Mouse (Mus musculus) gastrocnemius, postnatal 36 days (tissue): ENCODE results near the gene Spns3. TPM values are rescaled to one million over a fixed set of nuclear protein-coding genes. Genes with fewer than 3 reads are reported as not detected.

Source experiments
- DNase-seq, 2 experiments: peaks; one replicate each; pipeline ENCODE4 v3.0.0; 2022
- intact Hi-C: fragments of 180-260 bp; cut with DNase I; formaldehyde crosslinking; loops from one replicate; pipeline ENCODE4 v1.15.1; 2025
- total RNA-seq, 2 experiments: library from RNA; stranded (reverse); gene quantifications; 2 replicates each; pipeline ENCODE4 v1.2.3; 2021

The Spns3 gene
- total RNA-seq, 2 experiments from 2014 or later: 0.10 to 0.12 TPM

DNA sequence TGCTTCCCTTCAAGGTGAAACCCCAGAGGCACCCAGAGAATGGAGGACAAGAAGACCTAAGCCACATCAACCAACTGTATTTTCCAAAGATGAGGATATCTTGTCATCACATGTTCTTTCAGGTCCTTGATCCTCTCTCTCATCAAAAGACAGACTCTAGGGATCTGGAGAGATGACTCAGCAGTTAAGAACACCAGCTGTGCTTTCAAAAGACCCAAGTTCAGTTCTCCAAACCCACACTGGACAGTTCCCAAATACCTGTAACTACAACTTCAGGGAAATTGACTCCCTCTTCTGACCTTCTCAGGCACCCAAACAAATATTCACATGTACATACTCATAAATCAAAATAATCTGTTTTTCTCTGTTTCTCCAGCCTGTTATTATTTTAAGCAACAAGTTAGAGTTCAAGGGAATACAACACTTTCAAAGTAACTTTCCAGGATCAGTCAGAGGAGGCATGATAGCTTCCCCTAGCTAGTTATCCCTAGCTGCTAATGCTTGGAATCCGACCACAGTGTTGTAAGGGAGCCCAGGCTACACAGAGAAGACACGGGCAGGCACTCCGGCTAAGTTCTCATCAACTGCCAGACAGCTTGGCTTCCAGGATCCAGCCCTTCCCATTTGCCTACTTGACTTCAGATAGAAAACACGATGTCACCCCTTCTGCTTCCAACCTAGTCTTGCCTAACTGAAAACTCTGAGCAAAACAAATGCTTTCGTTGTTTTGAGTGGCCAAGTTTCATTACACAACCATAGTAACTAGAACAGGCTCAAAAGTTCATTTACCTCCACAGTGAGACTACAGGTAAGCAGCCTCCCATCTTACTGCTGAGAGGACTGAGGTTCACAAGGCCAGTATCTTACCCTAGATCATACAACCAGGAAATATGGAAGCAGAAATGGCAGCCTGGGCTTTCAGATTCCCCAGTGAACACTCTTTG is 28.4 kb downstream of the Spns3 start:
- intact Hi-C loops: no loop called here
- peak; percentile 33 to 47 for DNase-seq

DNA sequence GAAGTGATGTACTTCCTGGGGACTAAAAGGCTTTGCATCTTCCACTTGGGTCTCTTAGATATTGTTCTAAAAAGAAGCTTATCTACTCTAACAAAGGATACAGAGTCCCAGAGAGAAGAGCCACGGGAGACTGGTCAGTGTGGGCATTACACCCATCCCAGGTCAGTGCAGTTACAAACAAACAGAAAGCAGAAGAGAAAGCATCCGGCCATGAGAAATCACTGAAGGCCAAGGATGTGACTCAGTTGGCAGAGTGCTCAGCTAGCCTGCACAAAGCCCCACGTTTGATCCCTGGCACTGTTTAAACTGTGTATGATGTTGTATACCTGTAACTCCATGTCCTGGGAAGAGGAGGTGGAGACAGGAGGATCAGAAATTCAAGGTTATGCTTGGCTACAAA is 30.4 kb downstream of the Spns3 start:
- DNase-seq: no peak
- intact Hi-C loops: no loop called here

DNA sequence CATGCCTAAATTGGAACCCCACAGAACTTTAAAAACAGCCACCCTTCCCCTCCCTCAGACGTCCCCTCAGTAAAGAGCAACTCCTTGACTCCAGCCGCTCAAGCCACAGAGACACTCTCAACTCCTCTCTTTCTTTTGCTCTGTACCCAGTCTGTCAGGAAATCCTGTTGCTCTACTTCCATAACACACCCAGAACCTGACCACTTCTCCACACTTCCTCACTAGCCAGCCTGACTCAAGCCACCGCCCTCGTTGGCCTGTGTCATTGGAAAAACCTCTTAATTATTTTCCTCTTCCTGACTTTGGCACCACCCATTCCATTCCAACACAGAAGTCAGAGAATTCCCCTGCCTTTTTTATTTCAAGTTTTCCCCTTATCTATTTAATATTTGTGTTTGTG is 31.1 kb downstream of the Spns3 start:
- intact Hi-C loops: no loop called here
- no peak for DNase-seq

DNA sequence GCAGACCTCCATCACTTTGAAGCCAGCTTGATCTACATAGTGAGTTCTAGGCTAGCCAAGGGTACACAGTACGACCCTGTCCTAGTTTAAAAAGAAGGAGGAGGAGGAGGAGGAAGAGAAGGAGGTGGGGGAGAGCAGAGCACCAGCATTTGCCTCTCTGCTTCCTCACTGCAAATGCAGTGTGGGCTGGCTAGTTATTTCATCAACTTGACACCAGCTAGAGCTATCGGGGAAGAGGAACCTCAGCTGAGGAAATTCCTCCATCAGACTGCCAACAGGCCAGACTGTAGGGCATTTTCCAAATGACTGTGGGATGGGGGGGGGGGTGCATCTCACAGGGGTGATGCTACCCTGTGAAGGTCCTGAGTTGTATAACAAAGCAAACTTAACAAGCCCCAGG is 31.9 kb downstream of the Spns3 start:
- no peak for DNase-seq
- intact Hi-C loops: no loop called here

DNA sequence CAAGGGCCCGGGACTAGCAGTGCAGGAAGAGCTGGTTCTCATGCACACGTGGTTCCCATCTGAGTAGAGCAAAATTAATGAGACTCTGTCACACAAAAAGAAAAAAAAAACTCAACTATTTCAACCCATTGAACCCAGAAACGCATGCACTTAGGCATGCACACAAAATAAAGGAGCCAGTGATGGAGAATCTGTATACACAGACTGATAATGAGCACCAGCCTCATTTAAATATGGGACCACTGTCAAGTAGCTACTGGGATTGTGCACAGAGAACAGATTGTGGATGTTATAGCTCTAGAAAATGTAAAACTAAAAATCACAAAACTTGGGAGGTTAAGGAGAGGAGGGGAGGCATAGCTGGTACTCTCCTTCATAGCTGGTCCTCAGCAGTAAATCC is 35.3 kb downstream of the Spns3 start:
- intact Hi-C loops: no loop called here
- DNase-seq: no peak

DNA sequence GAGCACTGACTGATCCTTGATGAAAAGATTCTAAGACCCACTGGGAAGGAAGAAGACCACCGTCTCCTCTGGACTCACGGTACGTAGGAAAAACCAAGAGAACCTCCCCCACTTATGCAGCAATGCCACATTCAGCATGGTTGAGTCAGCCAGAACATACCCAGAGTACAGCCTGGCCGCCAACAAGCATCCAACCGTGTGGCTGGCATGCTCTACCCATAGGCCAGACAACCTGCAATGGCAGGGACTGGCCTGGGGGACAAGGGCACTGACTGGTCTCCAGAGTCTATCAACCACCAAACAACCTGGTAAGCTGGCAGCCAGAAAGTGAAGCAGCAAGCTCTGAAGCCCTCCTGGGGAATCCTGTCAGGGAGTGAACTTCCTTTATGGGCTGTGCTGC is 41.7 kb downstream of the Spns3 start:
- DNase-seq: no peak
- intact Hi-C loops: no loop called here

DNA sequence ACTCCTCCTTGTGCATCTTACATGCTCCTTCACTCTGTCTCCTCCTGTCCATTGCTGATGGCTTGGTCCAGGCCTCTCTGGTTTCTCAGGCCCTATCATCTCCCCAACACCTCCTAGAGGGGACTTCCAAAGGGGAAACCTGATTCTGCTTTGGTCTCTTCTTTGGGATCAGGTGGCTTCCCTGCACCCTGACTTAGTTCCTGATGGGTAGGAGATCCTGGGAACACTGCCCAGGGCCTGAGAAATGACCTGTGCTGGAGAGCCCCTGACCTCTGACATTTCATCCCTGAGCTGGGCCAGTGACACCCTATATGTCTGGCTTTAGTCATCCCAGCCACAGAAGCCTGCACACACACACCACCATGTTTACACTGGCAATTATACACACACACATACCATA is 42.7 kb downstream of the Spns3 start:
- intact Hi-C loops: no loop called here
- DNase-seq: peak; percentile 31 to 48

DNA sequence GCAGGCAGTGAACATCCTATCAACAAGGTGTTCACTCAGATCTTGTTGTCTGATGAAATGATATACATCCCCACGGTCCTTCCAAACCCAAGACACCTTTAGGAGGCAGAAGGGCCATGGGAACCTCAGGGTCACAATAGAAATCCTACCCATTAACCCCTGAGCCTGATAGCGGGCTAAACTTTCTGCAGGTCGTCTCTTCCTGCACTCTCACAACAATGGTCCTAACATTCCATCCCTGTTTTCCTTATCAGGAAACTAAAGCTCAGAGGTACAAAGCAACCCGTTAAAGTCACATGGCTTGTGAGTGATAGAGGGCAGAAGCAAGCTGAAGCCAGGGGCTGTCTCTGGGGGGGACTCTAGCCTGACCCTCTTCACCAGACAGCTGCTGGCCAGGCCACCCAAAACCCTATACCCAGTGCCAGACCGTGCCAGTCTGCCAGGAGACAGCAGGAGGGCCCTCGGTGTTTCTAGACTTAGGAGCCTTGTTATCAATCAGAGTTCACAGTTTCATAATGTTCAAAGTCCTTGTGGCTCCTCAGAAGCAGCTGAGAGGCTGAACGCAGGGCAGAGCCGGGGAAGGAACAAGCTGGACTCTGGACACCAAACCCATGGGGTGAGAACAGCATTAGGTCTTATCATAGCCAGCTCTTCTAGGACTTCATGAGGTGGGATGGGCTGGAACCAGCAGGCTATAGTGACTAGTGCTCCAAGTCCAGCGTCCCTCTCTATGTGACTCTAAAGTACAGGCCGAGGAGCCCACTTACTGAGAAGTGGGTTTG is 46.1 kb downstream of the Spns3 start:
- DNase-seq: no peak
- intact Hi-C loops: no loop called here

DNA sequence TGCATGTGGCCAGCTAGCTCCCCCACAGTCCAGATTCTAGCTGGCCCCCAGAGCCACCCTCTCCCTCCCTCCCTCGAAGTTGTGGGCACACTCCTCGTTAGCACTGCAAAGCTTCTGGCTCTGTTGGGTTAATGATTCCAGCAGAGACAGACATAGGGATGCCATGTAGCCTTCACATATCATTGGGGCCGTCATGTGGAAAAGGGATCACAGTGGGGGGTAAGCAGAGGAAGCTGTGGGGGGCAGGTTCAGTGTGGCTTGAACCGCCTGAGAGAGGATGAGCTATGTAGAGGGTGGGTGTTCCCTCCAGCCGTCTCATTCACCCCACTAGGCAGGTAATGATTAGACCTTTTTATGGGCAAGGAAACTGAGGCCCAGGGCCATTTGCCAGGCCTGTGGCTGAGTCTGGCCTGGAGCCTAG is 46.8 kb downstream of the Spns3 start:
- intact Hi-C loops: no loop called here
- DNase-seq: no peak

DNA sequence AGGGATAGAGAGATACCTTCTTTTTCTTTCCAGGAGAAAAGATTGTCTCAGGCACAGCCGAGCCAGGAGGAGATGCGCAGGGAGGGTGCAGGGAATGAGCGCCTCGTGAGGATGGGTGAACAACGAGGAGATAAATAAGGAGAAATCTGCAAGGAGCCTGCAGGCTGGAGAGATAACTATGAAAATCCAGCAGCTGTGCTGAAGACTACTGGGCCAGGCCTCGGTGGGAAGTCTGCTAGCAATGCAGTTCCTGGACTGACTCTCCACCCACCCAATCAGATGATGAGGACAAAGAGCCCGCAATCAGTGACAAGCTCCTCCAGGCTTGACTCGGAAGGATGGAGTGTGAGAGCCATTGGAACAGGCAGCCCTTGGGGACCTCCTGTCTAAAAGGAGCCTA is 48.1 kb downstream of the Spns3 start:
- intact Hi-C loops: no loop called here
- DNase-seq: no peak

DNA sequence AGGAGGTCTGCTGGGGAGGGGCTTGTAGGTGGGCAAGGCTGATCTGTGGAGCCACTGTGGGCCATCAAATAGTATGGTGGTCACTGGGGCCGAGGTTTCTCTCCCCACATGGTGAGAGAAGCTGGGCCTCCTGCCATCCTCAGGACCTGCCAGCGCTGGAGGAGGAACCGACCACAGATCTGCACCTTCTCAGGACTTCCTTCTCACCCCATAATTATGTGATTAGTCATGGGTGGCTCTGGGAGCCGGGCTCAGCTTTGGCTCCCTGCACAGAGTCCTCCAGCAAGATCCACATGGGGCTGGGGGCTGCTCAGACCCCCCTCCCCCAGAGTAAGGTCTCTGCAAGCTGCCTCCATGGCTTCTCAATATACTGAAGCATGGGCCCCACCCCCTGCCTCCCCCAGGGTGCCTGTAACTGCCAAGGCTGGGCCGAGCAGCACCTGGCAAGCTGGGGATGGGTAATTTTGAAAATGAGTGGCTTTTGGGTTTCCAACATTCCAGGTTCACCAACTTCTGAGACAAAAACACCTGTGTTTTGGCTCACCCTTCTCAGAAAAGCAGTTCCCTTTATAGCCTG is 48.8 kb downstream of the Spns3 start:
- DNase-seq: no peak
- intact Hi-C loops: no loop called here

DNA sequence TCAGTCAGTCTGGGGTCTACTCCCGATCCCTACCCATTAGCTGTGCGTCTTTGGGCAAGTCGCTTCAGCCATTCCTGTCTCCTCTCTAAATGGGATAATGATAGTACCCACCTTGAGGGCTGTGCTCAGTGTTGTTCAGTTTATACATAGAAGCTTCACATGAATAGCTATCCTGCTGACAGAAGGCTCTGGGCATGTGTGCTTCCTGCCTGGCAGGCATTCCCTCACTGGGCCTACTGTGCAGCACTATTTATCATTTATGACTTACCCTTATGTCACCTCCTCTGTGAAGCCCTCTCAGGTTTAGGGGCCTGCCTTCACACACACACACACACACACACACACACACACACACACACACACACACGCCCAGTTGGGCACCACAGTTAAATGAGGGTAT is 50.2 kb downstream of the Spns3 start:
- intact Hi-C loops: no loop called here
- no peak for DNase-seq

DNA sequence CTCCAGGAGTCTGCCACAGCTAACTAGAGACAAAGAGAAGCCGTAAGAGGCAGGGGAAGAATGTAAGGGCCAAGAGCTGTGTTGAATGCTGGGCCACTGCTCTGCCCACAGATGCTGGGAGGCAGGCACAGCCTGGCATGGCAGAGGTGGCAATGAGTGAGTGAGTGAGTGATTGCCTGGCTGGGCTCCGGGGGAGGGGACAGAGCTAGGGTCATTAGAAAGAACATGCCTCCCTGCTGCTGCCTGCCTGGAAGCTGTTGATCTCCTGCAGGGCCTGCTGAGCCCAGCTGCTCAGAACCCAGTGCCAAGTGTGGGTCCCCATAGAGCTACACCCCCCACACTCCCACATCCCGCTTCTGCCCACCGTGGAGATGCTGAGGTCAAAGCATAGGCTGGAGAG is 52.9 kb downstream of the Spns3 start:
- no peak for DNase-seq

DNA sequence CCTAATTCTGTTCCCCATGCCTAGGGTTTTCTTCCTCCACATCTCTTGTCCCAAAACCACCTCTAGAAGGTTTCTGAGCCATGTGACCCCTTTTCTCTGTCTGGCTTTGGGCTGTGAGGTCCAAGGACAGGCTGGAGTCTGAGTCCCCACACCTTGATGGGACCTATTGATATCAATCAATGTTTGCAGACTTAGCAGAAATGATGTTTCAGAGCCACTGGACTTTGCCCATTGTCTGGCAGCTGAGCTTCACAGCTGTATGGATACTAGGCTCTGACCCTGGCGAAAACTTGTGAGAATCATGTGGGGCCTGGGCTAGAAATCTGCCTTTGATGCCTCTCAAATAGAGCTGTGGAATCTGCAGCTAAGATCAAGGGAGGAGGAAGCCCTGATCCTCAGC is 53.5 kb downstream of the Spns3 start:
- DNase-seq: no peak
- intact Hi-C loops: no loop called here

More for the DNA sequence above, 52.9 kb downstream of the Spns3 start:
- intact Hi-C loops: no loop called here

DNA sequence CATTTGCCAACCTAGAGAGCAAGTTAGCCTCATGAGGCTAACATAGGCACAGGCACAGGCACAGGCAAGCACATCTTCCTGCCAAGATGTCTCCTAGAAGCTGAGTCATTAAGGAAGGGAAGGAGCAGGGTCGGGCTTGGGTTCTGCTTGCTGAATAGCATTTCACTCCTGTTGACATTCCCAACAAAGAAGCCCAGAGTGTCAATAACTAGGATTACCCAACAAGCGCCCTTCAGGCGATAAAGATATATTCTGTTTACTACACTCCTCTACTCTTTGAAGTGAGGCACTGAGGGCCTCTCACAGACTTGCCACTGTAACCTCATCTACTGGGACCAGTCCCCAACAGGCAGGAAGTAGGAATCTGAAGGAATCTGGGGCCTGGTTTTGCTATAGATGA is 54.2 kb downstream of the Spns3 start:
- no peak for DNase-seq
- intact Hi-C loops: no loop called here

DNA sequence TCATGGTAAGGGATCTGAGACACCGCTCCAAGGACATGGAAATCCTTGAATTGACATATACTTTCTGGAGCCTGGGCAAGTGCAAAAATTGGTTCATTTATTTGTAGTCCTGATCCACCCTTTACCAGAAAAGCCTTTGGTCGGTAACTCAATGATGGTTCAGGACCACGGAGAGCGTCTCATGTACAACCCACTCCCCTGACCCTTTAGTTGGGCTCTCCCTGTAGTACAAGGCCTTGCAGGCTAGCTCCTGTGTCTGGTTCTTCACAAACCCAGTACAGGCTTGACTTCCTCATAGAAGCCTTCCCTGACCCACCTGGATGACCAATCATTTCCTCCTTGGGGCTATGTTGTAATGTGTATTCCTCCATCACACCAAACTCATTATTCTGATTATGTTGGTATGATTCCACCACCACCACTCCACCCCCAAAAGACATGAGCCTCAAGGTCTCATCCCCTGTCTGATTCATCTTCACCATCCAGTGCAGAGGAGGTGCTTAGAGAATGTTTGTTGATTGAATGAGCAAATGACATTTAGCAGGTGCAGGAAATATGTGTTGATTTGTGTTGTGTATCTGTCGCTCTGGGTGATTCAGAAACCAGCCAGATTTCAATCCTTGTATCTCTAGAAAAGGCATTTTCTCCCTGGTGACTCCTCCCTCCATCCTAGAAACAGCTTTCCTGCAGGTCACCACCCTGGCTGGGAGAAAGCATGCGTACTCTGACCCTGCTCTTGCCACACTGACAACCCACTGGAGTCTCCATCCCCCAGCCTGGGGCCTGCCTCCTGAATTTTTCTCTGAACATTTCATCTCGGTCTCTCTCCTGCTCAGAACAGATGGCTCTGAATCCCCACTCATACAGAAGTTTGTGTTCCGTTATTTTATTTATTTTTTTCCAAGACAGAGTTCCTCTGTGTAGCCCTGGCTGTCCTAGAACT is 56.0 kb downstream of the Spns3 start:
- no peak for DNase-seq

DNA sequence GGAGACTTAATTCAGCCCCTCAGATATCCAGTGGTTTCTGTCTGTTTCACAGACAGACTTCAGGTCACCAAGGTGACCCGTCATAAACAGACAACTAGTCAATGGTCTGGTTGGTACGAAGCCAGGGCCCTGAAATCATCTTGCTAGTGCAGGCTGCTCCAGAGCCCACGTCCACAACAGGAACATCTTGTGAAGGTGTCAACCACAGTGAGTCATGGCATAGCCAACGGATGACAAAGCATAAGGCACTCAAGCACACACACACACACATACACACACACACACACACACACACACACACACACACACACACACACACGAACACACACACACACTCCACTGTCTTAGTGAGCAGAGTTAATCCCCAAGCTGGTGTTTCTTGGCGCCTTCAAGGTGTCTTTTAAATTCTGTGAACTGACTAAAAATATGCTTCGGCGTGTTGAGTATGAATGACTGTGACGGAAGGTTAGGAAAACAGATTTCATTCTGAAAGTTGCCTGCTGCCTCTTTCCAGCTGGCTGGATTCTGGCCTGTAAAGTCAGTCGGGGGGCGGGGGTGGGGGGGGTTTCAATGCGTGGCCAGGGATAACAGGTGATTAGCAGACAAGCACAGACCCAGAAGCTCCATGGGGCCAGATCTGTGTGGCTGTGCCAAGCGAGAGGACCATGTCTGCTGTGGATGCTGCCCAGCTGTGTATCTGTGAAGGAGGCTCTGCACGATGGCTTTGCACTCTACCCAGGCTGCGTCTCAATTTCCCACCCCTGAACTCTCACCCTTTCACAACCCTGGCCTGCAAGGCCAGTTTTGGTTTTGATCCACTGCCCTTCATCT is 59.0 kb downstream of the Spns3 start:
- no peak for DNase-seq
- intact Hi-C loops: loop anchor here (5.0 kb wide), 2 partner anchors 46 to 49 kb away; partner anchors contain the start of gene Mybbp1a

More for the DNA sequence above, 56.0 kb downstream of the Spns3 start:
- intact Hi-C loops: loop anchor here (5.0 kb wide), 2 partner anchors 43 to 52 kb away; partner anchors contain the start of gene Mybbp1a

DNA sequence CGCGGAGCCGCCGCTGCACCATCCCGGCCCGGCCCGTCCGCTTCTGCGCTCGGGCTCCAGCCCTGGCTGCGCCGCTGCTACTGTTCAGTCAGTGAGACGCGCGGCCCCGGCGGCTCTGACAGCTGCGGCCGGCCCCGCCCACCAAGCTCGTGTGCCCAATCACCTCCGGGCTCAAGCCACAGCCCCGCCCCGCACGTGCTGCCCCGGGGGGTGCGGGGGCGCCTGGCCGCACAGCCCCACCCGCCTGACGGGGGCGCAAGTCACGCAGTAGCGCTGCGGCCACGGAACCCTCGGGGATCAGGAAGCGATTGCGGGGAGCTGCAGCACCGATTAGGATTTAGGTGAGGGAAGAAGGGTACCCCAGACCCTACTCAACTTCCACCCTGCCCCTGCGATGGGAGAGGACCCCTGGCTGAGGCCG is 60.4 kb downstream of the Spns3 start, which contains the start of gene Spns2:
Gene Spns2, minus strand, starts transcription at position 24 of the 421 bp plus-strand sequence.
- intact Hi-C loops: loop anchor here (2.0 to 5.0 kb wide), 3 partner anchors 47 to 73 kb away; partner anchors contain the start of gene Mybbp1a
- DNase-seq: peak; percentile 87 to 90

DNA sequence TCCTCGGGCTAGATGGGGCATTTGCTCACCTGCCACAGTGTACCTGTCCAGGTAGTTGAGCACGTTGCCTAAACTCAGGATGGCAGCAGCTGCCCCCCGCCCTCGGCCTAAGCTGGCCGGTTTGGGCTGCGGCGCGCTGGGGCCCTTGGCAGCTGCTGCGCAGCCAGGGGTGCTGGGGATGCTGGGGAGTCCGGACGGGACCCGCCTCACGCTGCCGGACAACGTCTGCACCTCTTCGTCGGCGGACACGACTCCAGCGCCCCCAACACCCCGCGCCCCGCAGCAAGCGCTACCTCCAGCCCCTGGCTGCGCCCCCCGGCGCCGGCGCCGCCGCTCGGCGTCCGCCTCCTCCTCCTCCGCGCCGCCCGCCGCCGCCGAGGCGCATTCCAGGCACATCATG is 60.9 kb downstream of the Spns3 start:
- DNase-seq: no peak
- intact Hi-C loops: loop anchor here (2.0 kb wide), 1 partner anchor 73 kb away; no protein-coding TSS in a partner anchor
